Mouse (Mus musculus): ENCODE results near the gene Selenop.

Selenop gene

GRCm38 (mm10) chr15:3271216-3271615 is 2.9 kb downstream of the Selenop start:
- peak; percentile 40 for DNase-seq

- DNase-seq: no peak
Measured at GRCm38 (mm10) chr15:3273191-3273590, 4.8 kb downstream of the Selenop start.

- peak; percentile 31 for DNase-seq
Measured at GRCm38 (mm10) chr15:3277391-3277790, 9.0 kb downstream of the Selenop start.

- no peak for DNase-seq
Measured at GRCm38 (mm10) chr15:3279242-3279641, 10.9 kb downstream of the Selenop start.

GRCm38 (mm10) chr15:3281216-3281615 is 12.9 kb downstream of the Selenop start:
- DNase-seq: no peak

GRCm38 (mm10) chr15:3281737-3282136 is 13.4 kb downstream of the Selenop start:
- no peak for DNase-seq

- no peak for DNase-seq
Measured at GRCm38 (mm10) chr15:3286032-3286431, 17.7 kb downstream of the Selenop start.

- DNase-seq: no peak
Measured at GRCm38 (mm10) chr15:3290435-3290834, 22.1 kb downstream of the Selenop start.

GRCm38 (mm10) chr15:3293477-3293876 is 25.1 kb downstream of the Selenop start:
- no peak for DNase-seq

GRCm38 (mm10) chr15:3295986-3296385 is 27.6 kb downstream of the Selenop start:
- DNase-seq: no peak

GRCm38 (mm10) chr15:3297615-3298014 is 29.3 kb downstream of the Selenop start:
- DNase-seq: no peak

GRCm38 (mm10) chr15:3300361-3301100 is 32.2 kb downstream of the Selenop start:
- DNase-seq: no peak

GRCm38 (mm10) chr15:3303426-3303825 is 35.1 kb downstream of the Selenop start, which contains the start of gene Ccdc152:
Ccdc152 (minus strand) TSS chr15:3303526.
- DNase-seq: no peak

- no peak for DNase-seq
Measured at GRCm38 (mm10) chr15:3309856-3310255, 41.5 kb downstream of the Selenop start.

GRCm38 (mm10) chr15:3312937-3313336 is 44.6 kb downstream of the Selenop start:
- DNase-seq: peak; percentile 21

GRCm38 (mm10) chr15:3316617-3317016 is 48.3 kb downstream of the Selenop start:
- DNase-seq: no peak

GRCm38 (mm10) chr15:3319929-3320328 is 51.6 kb downstream of the Selenop start:
- no peak for DNase-seq

GRCm38 (mm10) chr15:3323041-3323440 is 54.7 kb downstream of the Selenop start:
- no peak for DNase-seq
